Mouse (Mus musculus): ENCODE results near the gene Chmp5.

- TF ChIP-seq CTCF (conservative IDR thresholded peaks at IDR 0.05; ENCODE audit: low read length), result no peak
- no peak for TF ChIP-seq POU5F1 (IDR thresholded peaks at IDR 0.05; ENCODE audit: borderline replicate concordance, low read length)
Measured at GRCm38 (mm10) chr4:40963536-40963935, 15.3 kb downstream of the Chmp5 start.

All from E14TG2a.4 (cell line).